Mouse (Mus musculus) cortical plate, adult 2 months (tissue): ENCODE results near the gene Psmd7.

Experiments
- CTCF ChIP-seq: fragments of 200-500 bp; IDR thresholded peaks from 2 replicates; pipeline ENCODE4 v1.5.1; 2011; ENCODE audit warnings: mild to moderate bottlenecking, control low read depth, low read length; ENCODE audit not compliant: insufficient read depth; ENCODE audit errors: extremely low read depth
- POLR2A ChIP-seq: fragments of 200-500 bp; IDR thresholded peaks from 2 replicates; pipeline ENCODE4 v1.6.1; 2011; ENCODE audit warnings: mild to moderate bottlenecking, low read length, control low read depth; ENCODE audit not compliant: insufficient read depth; ENCODE audit errors: extremely low read depth

DNA sequence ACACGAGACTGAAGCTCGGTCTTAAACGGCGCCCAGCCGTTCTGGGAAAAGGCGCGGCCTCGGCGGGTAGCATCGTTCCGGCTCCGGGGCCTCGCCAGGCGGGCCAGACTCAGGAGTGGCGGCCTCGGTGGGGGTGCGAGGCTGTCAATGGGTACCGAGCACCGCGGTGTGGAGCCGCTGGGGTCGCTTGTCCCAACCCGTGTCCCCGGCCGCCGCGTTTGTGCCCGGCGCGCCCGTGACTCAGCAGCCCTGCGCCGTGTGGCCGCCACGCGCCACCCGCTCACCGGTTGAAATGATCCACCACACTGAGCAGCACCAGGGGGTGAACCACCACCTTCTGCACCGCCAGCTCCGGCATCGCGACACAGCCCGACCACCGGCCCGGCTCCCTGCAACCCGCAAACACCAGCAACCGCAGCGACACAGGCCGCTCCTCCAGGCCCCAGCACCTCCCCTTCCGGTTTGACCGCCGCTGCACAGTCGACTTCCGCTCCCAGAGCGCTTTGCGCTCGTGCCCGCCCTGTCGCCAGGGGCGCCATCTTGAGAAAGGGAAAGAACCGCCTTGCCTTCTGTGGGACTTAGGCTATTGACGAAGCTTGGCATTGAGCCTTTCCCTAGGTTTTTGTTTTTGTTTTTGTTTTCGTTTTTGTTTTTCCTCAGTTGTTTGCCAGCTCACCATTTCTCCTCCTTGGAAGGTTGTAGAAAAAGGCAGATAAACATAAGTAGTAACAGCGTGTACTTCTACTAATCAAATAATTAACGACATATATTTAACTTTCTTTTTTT, at the start of gene Psmd7:
- peak; percentile 82 for TF ChIP-seq POLR2A
- no peak for TF ChIP-seq CTCF
